In the genomic region with DNA sequence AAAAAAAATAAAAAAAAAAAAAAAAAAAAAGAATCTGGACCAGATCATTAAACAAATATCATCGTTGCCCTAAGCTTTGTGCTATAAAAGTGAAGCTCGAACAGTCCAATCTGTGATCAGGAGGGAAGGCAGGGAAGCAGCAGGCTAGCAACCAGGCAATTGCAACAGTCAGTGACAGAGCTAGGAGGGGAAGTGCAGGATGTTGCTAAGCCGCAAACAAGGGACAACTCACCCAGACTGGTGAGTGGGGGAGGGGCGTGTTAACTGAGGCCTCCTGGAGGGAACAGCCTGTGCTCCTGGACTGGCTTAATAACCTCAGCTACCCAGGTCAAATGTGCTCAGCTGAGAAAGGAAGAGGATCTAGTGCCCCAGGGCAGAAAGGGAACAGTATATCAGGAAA, we compare ENCODE assay signal across 7 mouse cellular contexts. TPM values are rescaled to one million over a fixed set of nuclear protein-coding genes. Genes with fewer than 3 reads are reported as not detected.
A peak's percentile ranks its signal among the peaks of the same experiment; 100 is the strongest.
DNase-seq lines count a peak whose midpoint lies in the region.

No protein-coding gene starts in this region.

- DNase-seq in right cerebral cortex, postnatal 14 days: peak; percentile 19
- no peak for DNase-seq in right cerebral cortex, postnatal 25 days
- peak; percentile 35 for DNase-seq in brain, adult 2 months (ENCODE audit: low read depth, low spot score)
- peak; percentile 89 for DNase-seq in induced T-regulatory cell, adult 2 months (ENCODE audit: low read depth)
- peak; percentile 85 for DNase-seq in lung, postnatal 36 days
- peak; percentile 64 for DNase-seq in testis, postnatal 10 days (ENCODE audit: low spot score)
- DNase-seq in left cerebral cortex, postnatal 4 days: no peak

- intact Hi-C loops in left cerebral cortex, postnatal 4 days (cut with DNase I): no loop called here

RNA-seq across cellular contexts. Expression of a gene that starts 6.6 kb away (rescaled TPM):
- total RNA-seq in left cerebral cortex, postnatal 4 days (2021): 10 to 100 TPM; 60.7 to 67.3 TPM

Comparison
In these comparisons a context has a peak if more than half of its experiments do, and no peak if none do; other contexts are left out.
1. DNase-seq: peak in right cerebral cortex, postnatal 14 days (single experiment), brain, adult 2 months (single experiment), induced T-regulatory cell, adult 2 months (single experiment), lung, postnatal 36 days (single experiment) and testis, postnatal 10 days (single experiment); none in right cerebral cortex, postnatal 25 days (single experiment) and left cerebral cortex, postnatal 4 days (single experiment).